Mouse (Mus musculus) limb, embryonic 13.5 days (tissue): ENCODE measurements at regions not wholly inside any gene's neighbourhood (a gene's known extent, or its start where the extent isn't known, plus 50 kb on each side); places are given as distances from the start of the nearest gene placed in this dataset.

ENCODE experiments used
- ATAC-seq: fragments of 200-750 bp; cut with Nextera tagmentation; 2 replicates; pipeline ENCODE4 v1.8.0; 2017; ENCODE audit warnings: low read depth, moderate number of reproducible peaks, moderate TSS enrichment; ENCODE audit not compliant: low FRiP score
- H3K27ac ChIP-seq: fragments of 300-500 bp; sonication (generic); 2 replicates; pipeline ENCODE4 v1.5.1; 2015; ENCODE audit warnings: inconsistent platforms, mild to moderate bottlenecking, moderate library complexity
- H3K27me3 ChIP-seq: fragments of 300-500 bp; sonication (generic); 2 replicates; pipeline ENCODE4 v1.6.1; 2015; ENCODE audit warnings: mild to moderate bottlenecking, inconsistent platforms
- H3K36me3 ChIP-seq: fragments of 300-500 bp; sonication (generic); 2 replicates; pipeline ENCODE4 v1.6.1; 2015; ENCODE audit warnings: inconsistent platforms, mild to moderate bottlenecking, moderate library complexity
- H3K4me1 ChIP-seq: fragments of 300-500 bp; sonication (generic); 2 replicates; pipeline ENCODE4 v1.6.1; 2015; ENCODE audit warnings: inconsistent platforms
- H3K4me2 ChIP-seq: fragments of 300-500 bp; sonication (generic); replicated peaks from 2 replicates; pipeline ENCODE4 v1.6.1; 2015; ENCODE audit warnings: inconsistent platforms, mild to moderate bottlenecking, moderate library complexity
- H3K4me3 ChIP-seq: fragments of 300-500 bp; sonication (generic); 2 replicates; pipeline ENCODE4 v1.5.1; 2015; ENCODE audit warnings: moderate library complexity, mild to moderate bottlenecking, inconsistent platforms
- H3K9ac ChIP-seq: fragments of 300-500 bp; sonication (generic); 2 replicates; pipeline ENCODE4 v1.6.1; 2015; ENCODE audit warnings: mild to moderate bottlenecking, inconsistent platforms
- H3K9me3 ChIP-seq: fragments of 300-500 bp; sonication (generic); 2 replicates; pipeline ENCODE4 v1.6.1; 2016; ENCODE audit warnings: inconsistent platforms
- WGBS: fragments of 180-500 bp; shearing (Covaris S2); methylation state at CpG from one replicate; pipeline ENCODE4 v1.1.7; 2015; 5-methylcytosine and 5-hydroxymethylcytosine counted together

GRCm38 (mm10) chr3:56393134-56393533 lies 209.6 kb upstream of the Nbea start:
- H3K4me3 ChIP-seq = no peak overlapping the region
- H3K9me3 ChIP-seq = no peaks in the 10 kb centered on the region
- no peak overlapping the region for H3K27ac ChIP-seq
- WGBS = 55% methylated on average over 5 of the region's 5 CpGs
- no peaks in the 10 kb centered on the region for H3K27me3 ChIP-seq
- H3K9ac ChIP-seq = no peak overlapping the region
- H3K36me3 ChIP-seq = no peaks in the 10 kb centered on the region
- no peak for ATAC-seq
- no peaks in the 10 kb centered on the region for H3K4me1 ChIP-seq
- no peak overlapping the region for H3K4me2 ChIP-seq

GRCm38 (mm10) chr3:56380316-56380715 lies 196.8 kb upstream of the Nbea start:
- no peak for ATAC-seq
- H3K27ac ChIP-seq = no peak overlapping the region
- H3K4me1 ChIP-seq = no peaks in the 10 kb centered on the region

GRCm38 (mm10) chr3:56379500-56379899 lies 196.0 kb upstream of the Nbea start:
- no peak overlapping the region for H3K4me3 ChIP-seq
- H3K4me2 ChIP-seq = no peak overlapping the region
- 49% methylated on average over 3 of the region's 3 CpGs for WGBS
- no peak overlapping the region for H3K27ac ChIP-seq
- no peak for ATAC-seq
- no peaks in the 10 kb centered on the region; the same call in 1 of the 2 replicates for H3K9me3 ChIP-seq
- no peaks in the 10 kb centered on the region for H3K4me1 ChIP-seq
- no peaks in the 10 kb centered on the region for H3K36me3 ChIP-seq
- no peak overlapping the region for H3K9ac ChIP-seq
- H3K27me3 ChIP-seq = no peaks in the 10 kb centered on the region

More at GRCm38 (mm10) chr3:56380316-56380715, 196.8 kb upstream of the Nbea start:
- Histone ChIP-seq H3K4me3 (no peak overlapping the region), H3K9ac (no peak overlapping the region), H3K36me3 (no peaks in the 10 kb centered on the region), H3K4me2 (no peak overlapping the region), H3K9me3 (no peaks in the 10 kb centered on the region; the same call in 1 of the 2 replicates), H3K27me3 (no peaks in the 10 kb centered on the region)

- ATAC-seq = no peak
- no peak overlapping the region for H3K9ac ChIP-seq
- H3K36me3 ChIP-seq = no peaks in the 10 kb centered on the region
- no peak overlapping the region for H3K27ac ChIP-seq
- H3K9me3 ChIP-seq = no peaks in the 10 kb centered on the region
- H3K4me1 ChIP-seq = no peaks in the 10 kb centered on the region
- H3K4me2 ChIP-seq = no peak overlapping the region
- 83% methylated on average over 2 of the region's 2 CpGs for WGBS
- H3K4me3 ChIP-seq = no peak overlapping the region
- no peaks in the 10 kb centered on the region for H3K27me3 ChIP-seq
Observed at GRCm38 (mm10) chr3:56362543-56362942, 179.0 kb upstream of the Nbea start.

GRCm38 (mm10) chr3:56357035-56357701 lies 173.7 kb upstream of the Nbea start:
- Histone ChIP-seq H3K4me3 (no peak overlapping the region), H3K27me3 (no peaks in the 10 kb centered on the region), H3K4me2 (no peak overlapping the region), H3K9me3 (no peaks in the 10 kb centered on the region), H3K27ac (no peak overlapping the region), H3K36me3 (no peaks in the 10 kb centered on the region), H3K4me1 (peaks cover 8% of the 10 kb centered on the region), H3K9ac (no peak overlapping the region)
- WGBS = 30% methylated on average over 6 of the region's 6 CpGs
- ATAC-seq = no peak

- no peaks in the 10 kb centered on the region for H3K27me3 ChIP-seq
- H3K4me2 ChIP-seq = no peak overlapping the region
- WGBS = 74% methylated on average over 5 of the region's 5 CpGs
- H3K27ac ChIP-seq = no peak overlapping the region
- no peak overlapping the region for H3K9ac ChIP-seq
- H3K36me3 ChIP-seq = no peaks in the 10 kb centered on the region
- H3K4me1 ChIP-seq = peaks cover 8% of the 10 kb centered on the region
- ATAC-seq = no peak
- no peak overlapping the region for H3K4me3 ChIP-seq
- H3K9me3 ChIP-seq = no peaks in the 10 kb centered on the region
Observed at GRCm38 (mm10) chr3:56356163-56356882, 172.8 kb upstream of the Nbea start.
